Mouse (Mus musculus) embryonic facial prominence, embryonic 15.5 days (tissue): ENCODE measurements at regions not wholly inside any gene's neighbourhood (a gene's known extent, or its start where the extent isn't known, plus 50 kb on each side); places are given as distances from the start of the nearest gene placed in this dataset.

Source experiments
- ATAC-seq: fragments of 200-750 bp; cut with Nextera tagmentation; 2 replicates; pipeline ENCODE4 v1.8.0; 2017; ENCODE audit warnings: low read depth, moderate TSS enrichment; ENCODE audit not compliant: insufficient number of reproducible peaks, low FRiP score, low TSS enrichment
- H3K27ac ChIP-seq: fragments of 300-500 bp; sonication (generic); replicated peaks from 2 replicates; pipeline ENCODE4 v1.5.1; 2015; ENCODE audit warnings: mild to moderate bottlenecking, inconsistent platforms
- H3K27me3 ChIP-seq: fragments of 300-500 bp; sonication (generic); 2 replicates; pipeline ENCODE4 v1.6.1; 2015; ENCODE audit warnings: inconsistent platforms
- H3K36me3 ChIP-seq: fragments of 300-500 bp; sonication (generic); 2 replicates; pipeline ENCODE4 v1.6.1; 2015; ENCODE audit warnings: mild to moderate bottlenecking, inconsistent platforms
- H3K4me1 ChIP-seq: fragments of 300-500 bp; sonication (generic); 2 replicates; pipeline ENCODE4 v1.6.1; 2015; ENCODE audit warnings: inconsistent platforms
- H3K4me2 ChIP-seq: fragments of 300-500 bp; sonication (generic); replicated peaks from 2 replicates; pipeline ENCODE4 v1.6.1; 2015; ENCODE audit warnings: mild to moderate bottlenecking, inconsistent platforms
- H3K4me3 ChIP-seq: fragments of 300-500 bp; sonication (generic); replicated peaks from 2 replicates; pipeline ENCODE4 v1.5.1; 2015; ENCODE audit warnings: mild to moderate bottlenecking, inconsistent platforms
- H3K9ac ChIP-seq: fragments of 300-500 bp; sonication (generic); 2 replicates; pipeline ENCODE4 v1.6.1; 2015; ENCODE audit warnings: inconsistent platforms
- H3K9me3 ChIP-seq: fragments of 300-500 bp; sonication (generic); replicated peaks from 2 replicates; pipeline ENCODE4 v1.6.1; 2016; ENCODE audit warnings: inconsistent platforms
- WGBS: fragments of 180-500 bp; shearing (Covaris S2); methylation state at CpG from one replicate; pipeline ENCODE4 v1.1.7; 2015; 5-methylcytosine and 5-hydroxymethylcytosine counted together

DNA sequence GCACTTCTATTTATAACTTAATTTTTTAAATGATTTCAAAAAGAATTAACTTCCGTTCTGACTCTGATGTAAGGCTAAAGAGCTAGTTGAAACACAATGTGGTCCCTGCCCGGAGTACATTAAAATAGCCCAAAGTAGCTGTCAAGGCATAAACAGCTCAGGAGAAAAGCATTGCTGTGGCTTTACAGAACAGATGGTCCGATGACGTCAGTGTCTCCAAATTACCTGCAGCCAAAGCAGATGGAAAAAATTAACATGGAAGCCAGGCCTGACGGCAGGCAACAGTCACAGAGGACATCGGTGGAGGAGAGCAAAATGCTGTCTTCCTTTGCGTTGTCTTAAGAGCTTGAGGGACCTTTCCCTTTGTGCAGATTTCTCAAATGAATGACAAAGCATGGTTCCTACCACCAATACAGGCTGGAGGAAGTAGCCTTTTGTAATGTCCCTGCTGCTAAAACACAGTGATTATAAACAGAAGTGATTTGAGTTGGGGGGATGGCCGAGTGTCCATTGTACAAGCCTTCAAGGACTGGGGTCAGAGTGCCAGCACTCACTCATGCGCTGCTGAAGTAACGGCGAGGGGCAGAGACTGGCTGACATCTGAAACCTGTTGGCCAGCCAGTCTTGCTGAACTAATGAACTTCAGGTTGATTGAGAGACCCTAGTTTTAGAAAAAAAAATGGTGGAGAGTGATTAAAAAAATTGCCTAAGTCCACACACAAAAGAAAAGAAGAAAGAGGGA is 101.8 kb upstream of the Plcl2 start:
- no peak overlapping the region for H3K9ac ChIP-seq
- no peaks in the 10 kb centered on the region for H3K36me3 ChIP-seq
- 0 out of 2 replicates have a peak overlapping the region, but pooled peaks have one; percentile 11 for H3K27ac ChIP-seq
- no peaks in the 10 kb centered on the region for H3K27me3 ChIP-seq
- ATAC-seq = peak; percentile 63
- 0 out of 2 replicates have a peak overlapping the region, but pooled peaks have one; percentile 4 for H3K4me2 ChIP-seq
- no peak overlapping the region for H3K4me3 ChIP-seq
- H3K4me1 ChIP-seq = 0 out of 2 replicates have a peak, but pooled peaks cover 6% of the 10 kb centered on the region
- no peaks in the 10 kb centered on the region for H3K9me3 ChIP-seq
- 26% methylated on average over 11 of the region's 11 CpGs for WGBS

GRCm38 (mm10) chr17:50408581-50408980 is 100.6 kb upstream of the Plcl2 start:
- Histone ChIP-seq H3K9me3 (no peaks in the 10 kb centered on the region), H3K4me3 (no peak overlapping the region), H3K27ac (no peak overlapping the region), H3K36me3 (no peaks in the 10 kb centered on the region), H3K4me1 (0 out of 2 replicates have a peak, but pooled peaks cover 6% of the 10 kb centered on the region), H3K4me2 (no peak overlapping the region), H3K27me3 (no peaks in the 10 kb centered on the region), H3K9ac (no peak overlapping the region)
- ATAC-seq = no peak
- WGBS = 72% methylated on average over 10 of the region's 10 CpGs

DNA sequence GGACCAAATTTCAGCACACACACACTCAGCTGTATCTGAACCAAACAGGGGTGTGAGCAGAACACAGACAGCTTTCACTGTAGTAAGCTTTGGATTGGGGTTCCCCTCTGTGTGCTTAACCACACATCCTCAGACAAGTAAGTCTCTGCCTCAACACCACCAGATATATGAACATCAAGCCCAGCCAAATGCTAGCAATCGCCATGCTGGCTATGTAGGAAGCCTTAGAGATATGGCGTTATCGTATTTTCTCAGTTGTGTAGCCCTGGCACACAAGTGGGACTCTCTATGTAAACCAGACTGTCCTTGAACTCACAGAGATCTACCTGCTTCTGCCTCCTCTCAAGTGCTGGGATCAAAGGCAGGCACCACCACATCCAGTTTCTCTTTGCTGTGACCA is 99.9 kb upstream of the Plcl2 start:
- Histone ChIP-seq H3K9ac (no peak overlapping the region), H3K27ac (no peak overlapping the region), H3K36me3 (no peaks in the 10 kb centered on the region), H3K27me3 (no peaks in the 10 kb centered on the region), H3K4me3 (no peak overlapping the region), H3K9me3 (no peaks in the 10 kb centered on the region), H3K4me2 (no peak overlapping the region), H3K4me1 (0 out of 2 replicates have a peak, but pooled peaks cover 6% of the 10 kb centered on the region)
- no peak for ATAC-seq
- 92% methylated on average over 3 of the region's 3 CpGs for WGBS

- WGBS = 81% methylated on average over 8 of the region's 8 CpGs
These were observed 99.3 kb upstream of the Plcl2 start for GRCm38 (mm10) chr17:50409895-50410294.

GRCm38 (mm10) chr17:50410296-50410695 is 98.9 kb upstream of the Plcl2 start:
- 0 out of 2 replicates have a peak, but pooled peaks cover 6% of the 10 kb centered on the region for H3K4me1 ChIP-seq
- H3K27ac ChIP-seq = no peak overlapping the region
- no peaks in the 10 kb centered on the region for H3K9me3 ChIP-seq
- no peak for ATAC-seq
- no peaks in the 10 kb centered on the region for H3K36me3 ChIP-seq
- H3K4me3 ChIP-seq = no peak overlapping the region
- WGBS = 89% methylated on average over 3 of the region's 3 CpGs
- no peak overlapping the region for H3K9ac ChIP-seq
- H3K4me2 ChIP-seq = no peak overlapping the region
- no peaks in the 10 kb centered on the region for H3K27me3 ChIP-seq

More at GRCm38 (mm10) chr17:50409895-50410294, 99.3 kb upstream of the Plcl2 start:
- no peak for ATAC-seq
- Histone ChIP-seq H3K27ac (no peak overlapping the region), H3K4me2 (no peak overlapping the region), H3K36me3 (no peaks in the 10 kb centered on the region), H3K27me3 (no peaks in the 10 kb centered on the region), H3K9ac (no peak overlapping the region), H3K9me3 (no peaks in the 10 kb centered on the region), H3K4me3 (no peak overlapping the region), H3K4me1 (0 out of 2 replicates have a peak, but pooled peaks cover 6% of the 10 kb centered on the region)

DNA sequence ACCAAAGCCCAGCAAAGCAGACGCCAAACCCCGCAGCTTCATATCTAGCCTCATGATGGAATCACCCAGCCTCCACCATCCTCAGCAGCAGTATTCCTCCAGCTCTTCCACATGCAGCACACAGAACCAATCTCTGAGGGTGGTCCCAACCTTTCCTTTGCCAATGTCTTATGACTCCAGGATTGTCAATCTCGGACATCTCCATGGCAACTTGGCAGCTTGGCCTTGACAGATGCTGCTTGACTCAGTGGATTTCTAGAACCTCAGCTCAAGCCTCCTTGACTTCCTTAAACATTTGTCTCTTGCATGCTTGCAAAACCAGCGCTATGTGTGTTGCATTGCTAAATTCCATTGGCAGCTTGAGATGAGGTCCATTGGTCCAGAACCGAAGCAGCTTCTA is 96.8 kb upstream of the Plcl2 start:
- Histone ChIP-seq H3K4me2 (no peak overlapping the region), H3K36me3 (no peaks in the 10 kb centered on the region), H3K4me3 (no peak overlapping the region), H3K27me3 (no peaks in the 10 kb centered on the region), H3K9me3 (no peaks in the 10 kb centered on the region), H3K9ac (no peak overlapping the region), H3K27ac (no peak overlapping the region), H3K4me1 (0 out of 2 replicates have a peak, but pooled peaks cover 3% of the 10 kb centered on the region)
- no peak for ATAC-seq
- WGBS = 89% methylated on average over 5 of the region's 5 CpGs

GRCm38 (mm10) chr17:50413916-50414315 is 95.3 kb upstream of the Plcl2 start:
- no peaks in the 10 kb centered on the region for H3K9me3 ChIP-seq
- no peak overlapping the region for H3K4me3 ChIP-seq
- H3K36me3 ChIP-seq = no peaks in the 10 kb centered on the region
- H3K4me1 ChIP-seq = no peaks in the 10 kb centered on the region
- H3K4me2 ChIP-seq = no peak overlapping the region
- H3K27ac ChIP-seq = no peak overlapping the region
- 84% methylated on average over 5 of the region's 5 CpGs for WGBS
- H3K27me3 ChIP-seq = no peaks in the 10 kb centered on the region
- no peak overlapping the region for H3K9ac ChIP-seq
- no peak for ATAC-seq

DNA sequence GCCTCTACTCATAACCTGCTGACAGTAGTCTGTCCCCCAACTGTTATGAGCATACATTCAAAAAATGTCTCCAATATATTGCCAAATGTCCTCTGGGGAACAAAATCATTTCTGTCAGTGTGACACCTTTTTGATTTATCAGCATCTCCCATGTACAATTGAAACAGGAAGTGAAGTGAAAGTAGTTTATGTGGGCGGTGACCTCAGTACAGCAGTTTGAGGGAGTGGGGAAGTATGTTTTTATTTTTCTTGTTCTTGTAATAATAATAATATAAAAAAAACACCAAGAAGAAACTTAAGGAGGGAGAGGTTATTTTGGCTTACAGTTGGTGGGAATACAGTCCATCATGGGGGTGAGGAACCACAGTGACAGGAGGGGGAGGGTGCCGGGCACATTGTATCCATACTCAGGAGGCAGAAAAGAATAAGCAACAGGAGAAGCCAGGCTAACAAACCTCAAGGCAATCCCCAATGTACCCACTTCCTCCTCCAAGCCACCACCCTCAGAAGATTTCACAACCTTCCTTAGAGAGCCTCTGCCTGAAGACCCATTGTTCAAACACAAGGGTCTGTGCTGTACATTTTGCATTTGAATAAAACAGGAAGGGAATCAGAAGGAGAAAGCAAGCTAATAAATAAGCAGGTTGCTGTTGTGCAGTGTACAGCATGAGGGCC is 93.7 kb upstream of the Plcl2 start:
- 91% methylated on average over 2 of the region's 2 CpGs for WGBS

GRCm38 (mm10) chr17:50416119-50416518 is 93.1 kb upstream of the Plcl2 start:
- Histone ChIP-seq H3K36me3 (no peaks in the 10 kb centered on the region), H3K4me1 (no peaks in the 10 kb centered on the region), H3K4me3 (no peak overlapping the region), H3K9me3 (no peaks in the 10 kb centered on the region), H3K27me3 (no peaks in the 10 kb centered on the region), H3K27ac (no peak overlapping the region), H3K9ac (no peak overlapping the region), H3K4me2 (no peak overlapping the region)
- no peak for ATAC-seq
- 59% methylated on average over 1 of the region's 1 CpGs for WGBS

More for the DNA sequence above, 93.7 kb upstream of the Plcl2 start:
- Histone ChIP-seq H3K4me2 (no peak overlapping the region), H3K9me3 (no peaks in the 10 kb centered on the region), H3K27ac (no peak overlapping the region), H3K36me3 (no peaks in the 10 kb centered on the region), H3K9ac (no peak overlapping the region), H3K4me3 (no peak overlapping the region), H3K27me3 (no peaks in the 10 kb centered on the region), H3K4me1 (no peaks in the 10 kb centered on the region)
- no peak for ATAC-seq

DNA sequence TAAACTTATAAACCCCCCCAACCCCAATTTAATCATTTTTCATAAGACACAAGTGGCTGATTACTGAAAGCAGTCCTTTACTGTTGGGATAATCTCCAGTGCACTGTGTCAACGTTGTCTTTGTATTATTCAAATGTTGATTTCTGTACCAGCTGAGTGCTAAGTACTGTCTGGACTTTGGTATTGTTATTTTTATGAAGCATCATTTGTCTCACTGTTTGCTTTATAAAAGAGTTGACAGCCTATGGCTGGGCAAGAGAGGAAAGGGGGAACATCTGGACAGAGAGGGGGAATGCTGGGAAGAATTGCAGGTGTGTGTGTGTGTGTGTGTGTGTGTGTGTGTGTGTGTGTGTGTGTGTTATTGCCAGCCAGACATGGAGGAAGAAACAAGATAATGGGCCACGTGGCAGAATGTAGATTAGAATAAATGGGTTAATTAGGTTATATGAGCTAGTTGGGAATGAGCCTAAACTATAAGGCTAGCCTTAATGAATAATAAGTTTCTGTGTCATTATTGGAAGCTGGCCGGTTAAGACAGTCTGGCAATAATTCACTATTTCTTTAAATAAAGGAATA is 92.6 kb upstream of the Plcl2 start:
- no peaks in the 10 kb centered on the region for H3K27me3 ChIP-seq
- no peaks in the 10 kb centered on the region for H3K4me1 ChIP-seq
- whole genome bisulfite sequencing = 64% methylated on average over 3 of the region's 3 CpGs
- no peak overlapping the region for H3K27ac ChIP-seq
- H3K36me3 ChIP-seq = no peaks in the 10 kb centered on the region
- ATAC-seq = no peak
- H3K9me3 ChIP-seq = no peaks in the 10 kb centered on the region
- no peak overlapping the region for H3K9ac ChIP-seq
- no peak overlapping the region for H3K4me2 ChIP-seq
- H3K4me3 ChIP-seq = no peak overlapping the region

DNA sequence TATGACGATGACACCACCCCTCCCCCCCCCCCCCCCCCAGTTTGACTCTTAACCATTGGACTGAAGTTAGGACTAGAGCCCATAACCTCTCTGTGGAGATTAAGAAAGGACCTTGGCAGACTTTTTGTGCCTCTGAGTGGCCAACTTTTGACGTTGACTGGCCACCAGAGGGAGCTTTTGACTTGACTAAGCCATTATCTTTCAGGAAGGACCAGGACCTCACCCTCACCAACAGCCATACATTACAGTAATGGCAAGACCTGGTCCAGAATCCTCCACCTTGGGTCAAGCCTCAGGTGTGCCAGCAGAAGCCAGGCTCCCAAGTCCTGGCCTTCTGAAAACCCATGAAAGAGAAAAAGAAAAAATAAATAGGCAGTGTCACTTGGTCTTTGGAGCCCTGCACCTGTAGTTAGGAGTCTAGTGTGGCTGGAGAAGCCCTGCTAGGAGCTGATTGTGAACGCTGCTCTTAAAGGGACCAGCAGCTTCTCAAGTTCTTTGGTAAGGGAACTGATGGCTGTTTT is 90.3 kb upstream of the Plcl2 start:
- no peak for ATAC-seq
- H3K4me3 ChIP-seq = no peak overlapping the region
- H3K27me3 ChIP-seq = no peaks in the 10 kb centered on the region
- H3K9ac ChIP-seq = no peak overlapping the region
- H3K9me3 ChIP-seq = no peaks in the 10 kb centered on the region
- WGBS = 65% methylated on average over 3 of the region's 3 CpGs
- H3K4me2 ChIP-seq = no peak overlapping the region
- no peaks in the 10 kb centered on the region for H3K36me3 ChIP-seq
- H3K27ac ChIP-seq = no peak overlapping the region
- H3K4me1 ChIP-seq = no peaks in the 10 kb centered on the region
